Mouse (Mus musculus): ENCODE data around the gene Kbtbd12. TPM values are rescaled to one million over a fixed set of nuclear protein-coding genes. Genes with fewer than 3 reads are reported as not detected.

Kbtbd12 gene
- polyA plus RNA-seq, 1 experiment from 2014 or later: 1.4 TPM

- Histone ChIP-seq H3K9me3 (replicated peaks; ENCODE audit: control insufficient read depth, low read length) (no peaks in the 10 kb centered on the region), H3K27me3 (ENCODE audit: control insufficient read depth, insufficient read depth, low read depth, low read length) (no peaks in the 10 kb centered on the region), H3K9ac (ENCODE audit: low read depth, low read length) (no peak overlapping the region), H3K36me3 (ENCODE audit: control insufficient read depth, insufficient read depth) (no peaks in the 10 kb centered on the region), H3K4me3 (ENCODE audit: low read depth, low read length) (no peak overlapping the region), H3K4me1 (ENCODE audit: control insufficient read depth, low read depth, low read length) (peaks cover 54% of the 10 kb centered on the region), H3K4me2 (ENCODE audit: low read depth, low read length) (no peak overlapping the region), H3K27ac (ENCODE audit: low read length) (no peak overlapping the region)
- no peak for ATAC-seq (ENCODE audit: low read depth)
- 19% methylated on average over 6 of the region's 6 CpGs for WGBS (ENCODE audit: insufficient replicate concordance)
Observed at GRCm38 (mm10) chr6:88631293-88631692, 6.5 kb downstream of the Kbtbd12 start.

GRCm38 (mm10) chr6:88630560-88630959 is 7.2 kb downstream of the Kbtbd12 start:
- no peak overlapping the region for H3K4me2 ChIP-seq (ENCODE audit: low read depth, low read length)
- WGBS (ENCODE audit: insufficient replicate concordance): 49% methylated on average over 5 of the region's 5 CpGs
- H3K27ac ChIP-seq (ENCODE audit: low read length): no peak overlapping the region
- H3K9me3 ChIP-seq (replicated peaks; ENCODE audit: control insufficient read depth, low read length): no peaks in the 10 kb centered on the region
- H3K4me1 ChIP-seq (ENCODE audit: control insufficient read depth, low read depth, low read length): peaks cover 48% of the 10 kb centered on the region
- no peaks in the 10 kb centered on the region for H3K36me3 ChIP-seq (ENCODE audit: control insufficient read depth, insufficient read depth)
- ATAC-seq (ENCODE audit: low read depth): no peak
- no peaks in the 10 kb centered on the region for H3K27me3 ChIP-seq (ENCODE audit: control insufficient read depth, insufficient read depth, low read depth, low read length)
- H3K9ac ChIP-seq (ENCODE audit: low read depth, low read length): no peak overlapping the region
- no peak overlapping the region for H3K4me3 ChIP-seq (ENCODE audit: low read depth, low read length)

- Histone ChIP-seq H3K4me2 (ENCODE audit: low read depth, low read length) (no peak overlapping the region), H3K4me1 (ENCODE audit: control insufficient read depth, low read depth, low read length) (peaks cover 44% of the 10 kb centered on the region), H3K9me3 (replicated peaks; ENCODE audit: control insufficient read depth, low read length) (no peaks in the 10 kb centered on the region), H3K36me3 (ENCODE audit: control insufficient read depth, insufficient read depth) (no peaks in the 10 kb centered on the region), H3K4me3 (ENCODE audit: low read depth, low read length) (no peak overlapping the region), H3K27ac (ENCODE audit: low read length) (no peak overlapping the region), H3K27me3 (ENCODE audit: control insufficient read depth, insufficient read depth, low read depth, low read length) (no peaks in the 10 kb centered on the region), H3K9ac (ENCODE audit: low read depth, low read length) (no peak overlapping the region)
- no peak for ATAC-seq (ENCODE audit: low read depth)
- WGBS (ENCODE audit: insufficient replicate concordance): 83% methylated on average over 2 of the region's 2 CpGs
Observed at GRCm38 (mm10) chr6:88629821-88630220, 7.9 kb downstream of the Kbtbd12 start.

GRCm38 (mm10) chr6:88627317-88627811 is 10.4 kb downstream of the Kbtbd12 start:
- Histone ChIP-seq H3K9me3 (replicated peaks; ENCODE audit: control insufficient read depth, low read length) (no peaks in the 10 kb centered on the region), H3K4me1 (ENCODE audit: control insufficient read depth, low read depth, low read length) (peaks cover 38% of the 10 kb centered on the region), H3K27me3 (ENCODE audit: control insufficient read depth, insufficient read depth, low read depth, low read length) (no peaks in the 10 kb centered on the region), H3K36me3 (ENCODE audit: control insufficient read depth, insufficient read depth) (no peaks in the 10 kb centered on the region), H3K4me3 (ENCODE audit: low read depth, low read length) (peak overlapping the region; percentile 72), H3K27ac (ENCODE audit: low read length) (peak overlapping the region; percentile 78), H3K4me2 (ENCODE audit: low read depth, low read length) (peak overlapping the region; percentile 98), H3K9ac (ENCODE audit: low read depth, low read length) (peak overlapping the region; percentile 73)
- ATAC-seq (ENCODE audit: low read depth): peak; percentile 86
- under 1% methylated on average over 51 of the region's 51 CpGs for WGBS (ENCODE audit: insufficient replicate concordance)

GRCm38 (mm10) chr6:88626912-88627311 is 10.8 kb downstream of the Kbtbd12 start:
- Histone ChIP-seq H3K9me3 (replicated peaks; ENCODE audit: control insufficient read depth, low read length) (no peaks in the 10 kb centered on the region), H3K27ac (ENCODE audit: low read length) (peak overlapping the region; percentile 78), H3K36me3 (ENCODE audit: control insufficient read depth, insufficient read depth) (no peaks in the 10 kb centered on the region), H3K4me2 (ENCODE audit: low read depth, low read length) (peak overlapping the region; percentile 98), H3K27me3 (ENCODE audit: control insufficient read depth, insufficient read depth, low read depth, low read length) (no peaks in the 10 kb centered on the region), H3K4me1 (ENCODE audit: control insufficient read depth, low read depth, low read length) (peaks cover 38% of the 10 kb centered on the region), H3K4me3 (ENCODE audit: low read depth, low read length) (peak overlapping the region; percentile 72), H3K9ac (ENCODE audit: low read depth, low read length) (peak overlapping the region; percentile 73)
- WGBS (ENCODE audit: insufficient replicate concordance): 27% methylated on average over 11 of the region's 11 CpGs
- no peak for ATAC-seq (ENCODE audit: low read depth)

- Histone ChIP-seq H3K4me1 (ENCODE audit: control insufficient read depth, low read depth, low read length) (peaks cover 35% of the 10 kb centered on the region), H3K9me3 (replicated peaks; ENCODE audit: control insufficient read depth, low read length) (no peaks in the 10 kb centered on the region), H3K36me3 (ENCODE audit: control insufficient read depth, insufficient read depth) (no peaks in the 10 kb centered on the region), H3K9ac (ENCODE audit: low read depth, low read length) (no peak overlapping the region), H3K27me3 (ENCODE audit: control insufficient read depth, insufficient read depth, low read depth, low read length) (no peaks in the 10 kb centered on the region), H3K27ac (ENCODE audit: low read length) (no peak overlapping the region), H3K4me2 (ENCODE audit: low read depth, low read length) (peak overlapping the region; percentile 98), H3K4me3 (ENCODE audit: low read depth, low read length) (no peak overlapping the region)
- no peak for ATAC-seq (ENCODE audit: low read depth)
- 64% methylated on average over 4 of the region's 4 CpGs for WGBS (ENCODE audit: insufficient replicate concordance)
Observed at GRCm38 (mm10) chr6:88626462-88626861, 11.3 kb downstream of the Kbtbd12 start.

GRCm38 (mm10) chr6:88621816-88622481 is 15.8 kb downstream of the Kbtbd12 start:
- 65% methylated on average over 4 of the region's 4 CpGs for WGBS (ENCODE audit: insufficient replicate concordance)
- Histone ChIP-seq H3K27me3 (ENCODE audit: control insufficient read depth, insufficient read depth, low read depth, low read length) (no peaks in the 10 kb centered on the region; the same call in 1 of the 2 replicates), H3K4me3 (ENCODE audit: low read depth, low read length) (no peak overlapping the region), H3K4me1 (ENCODE audit: control insufficient read depth, low read depth, low read length) (peaks cover 6% of the 10 kb centered on the region; the same call in 1 of the 2 replicates), H3K27ac (ENCODE audit: low read length) (no peak overlapping the region), H3K4me2 (ENCODE audit: low read depth, low read length) (no peak overlapping the region), H3K9ac (ENCODE audit: low read depth, low read length) (no peak overlapping the region), H3K36me3 (ENCODE audit: control insufficient read depth, insufficient read depth) (no peaks in the 10 kb centered on the region), H3K9me3 (replicated peaks; ENCODE audit: control insufficient read depth, low read length) (no peaks in the 10 kb centered on the region)
- no peak for ATAC-seq (ENCODE audit: low read depth)

GRCm38 (mm10) chr6:88619542-88619941 is 18.2 kb downstream of the Kbtbd12 start:
- no peak overlapping the region for H3K4me2 ChIP-seq (ENCODE audit: low read depth, low read length)
- H3K27ac ChIP-seq (ENCODE audit: low read length): no peak overlapping the region
- H3K9me3 ChIP-seq (replicated peaks; ENCODE audit: control insufficient read depth, low read length): no peaks in the 10 kb centered on the region
- H3K36me3 ChIP-seq (ENCODE audit: control insufficient read depth, insufficient read depth): no peaks in the 10 kb centered on the region
- no peak overlapping the region for H3K9ac ChIP-seq (ENCODE audit: low read depth, low read length)
- no peak for ATAC-seq (ENCODE audit: low read depth)
- no peaks in the 10 kb centered on the region for H3K4me1 ChIP-seq (ENCODE audit: control insufficient read depth, low read depth, low read length)
- WGBS (ENCODE audit: insufficient replicate concordance): 54% methylated on average over 5 of the region's 5 CpGs
- peaks cover 3% of the 10 kb centered on the region; the same call in 1 of the 2 replicates for H3K27me3 ChIP-seq (ENCODE audit: control insufficient read depth, insufficient read depth, low read depth, low read length)
- no peak overlapping the region for H3K4me3 ChIP-seq (ENCODE audit: low read depth, low read length)

GRCm38 (mm10) chr6:88615352-88615751 is 22.4 kb downstream of the Kbtbd12 start:
- Histone ChIP-seq H3K4me2 (ENCODE audit: low read depth, low read length) (no peak overlapping the region), H3K4me1 (ENCODE audit: control insufficient read depth, low read depth, low read length) (no peaks in the 10 kb centered on the region), H3K27ac (ENCODE audit: low read length) (no peak overlapping the region), H3K36me3 (ENCODE audit: control insufficient read depth, insufficient read depth) (no peaks in the 10 kb centered on the region), H3K9ac (ENCODE audit: low read depth, low read length) (no peak overlapping the region), H3K4me3 (ENCODE audit: low read depth, low read length) (no peak overlapping the region), H3K9me3 (replicated peaks; ENCODE audit: control insufficient read depth, low read length) (no peaks in the 10 kb centered on the region), H3K27me3 (ENCODE audit: control insufficient read depth, insufficient read depth, low read depth, low read length) (peaks cover 3% of the 10 kb centered on the region; the same call in 1 of the 2 replicates)
- 70% methylated on average over 2 of the region's 2 CpGs for WGBS (ENCODE audit: insufficient replicate concordance)
- ATAC-seq (ENCODE audit: low read depth): no peak

All from liver, embryonic 16.5 days (tissue).